Mouse (Mus musculus): ENCODE data around the gene Mri1.

The Mri1 gene

GRCm38 (mm10) chr8:84201545-84202245, 55.4 kb downstream of the Mri1 start:
- no peak for DNase-seq

- DNase-seq, result no peak
These were observed 56.2 kb downstream of the Mri1 start for GRCm38 (mm10) chr8:84200652-84201544.

- no peak for DNase-seq
These were observed 57.0 kb downstream of the Mri1 start for GRCm38 (mm10) chr8:84200126-84200555.
